Mouse (Mus musculus) thymus, adult 18-20 months (tissue): Measurements from ENCODE around the gene Fbxl19.

Experiments used
- DNase-seq, 2 experiments: peaks; one replicate each; pipeline ENCODE4 v3.0.0; 2022; ENCODE audit warnings: mixed read lengths in 2 of 2

The Fbxl19 gene

DNA sequence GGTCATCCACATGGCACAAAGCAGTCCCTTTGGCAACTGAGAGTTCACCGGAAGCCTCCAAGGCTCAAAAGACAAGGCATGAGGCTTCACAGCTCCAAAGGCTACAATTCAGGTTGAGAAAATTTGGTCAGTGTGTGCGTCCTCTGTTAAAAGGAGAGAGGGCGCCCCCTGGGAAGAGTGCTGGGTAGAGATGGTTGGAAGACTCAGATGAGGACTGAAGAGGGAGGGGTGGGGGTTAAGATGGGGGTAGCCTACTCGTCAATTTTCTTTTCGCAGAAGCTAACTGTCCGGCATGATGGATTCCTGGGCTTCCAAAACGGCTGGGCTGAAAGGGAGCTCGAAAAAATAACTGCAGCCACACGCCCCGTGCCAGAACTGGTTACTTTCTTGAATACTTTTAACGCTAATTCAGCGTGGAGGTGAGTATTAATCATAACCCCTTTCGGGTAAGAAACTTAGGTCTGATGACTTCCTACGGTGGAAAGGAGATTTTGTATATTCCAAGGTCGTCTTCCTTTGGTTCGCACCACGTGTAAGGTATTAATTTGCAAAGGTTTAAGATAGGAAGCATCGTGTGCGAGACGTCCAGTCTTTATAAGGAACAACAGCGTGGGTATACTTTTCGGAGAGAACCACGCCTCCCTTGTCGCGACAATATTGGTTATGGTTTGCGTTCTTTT, at the start of gene Fbxl19:
Fbxl19 (plus strand) TSS at position 178 of the 680 bp plus-strand sequence.
- peak; percentile 45 to 60 for DNase-seq

DNA sequence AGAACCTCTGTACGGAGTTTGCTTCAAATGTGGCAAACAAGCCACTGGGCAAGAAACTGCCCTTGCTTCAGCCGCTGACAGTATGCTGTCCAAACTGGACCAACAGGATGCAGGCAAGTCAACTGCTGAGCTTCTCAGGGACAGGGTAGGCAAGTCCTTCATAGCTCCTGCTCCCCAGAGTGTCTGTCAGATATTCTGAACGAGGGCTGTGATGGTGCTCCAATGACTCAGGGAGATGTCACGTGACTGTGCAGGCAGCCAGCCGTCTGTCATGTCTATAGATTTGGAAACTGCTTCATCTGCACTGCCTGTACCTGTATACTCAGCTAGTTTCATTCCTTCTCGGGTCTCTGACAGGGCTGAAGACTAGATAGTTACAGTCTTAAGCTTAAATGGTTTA, 45.4 kb upstream of the Fbxl19 start:
- no peak for DNase-seq

DNA sequence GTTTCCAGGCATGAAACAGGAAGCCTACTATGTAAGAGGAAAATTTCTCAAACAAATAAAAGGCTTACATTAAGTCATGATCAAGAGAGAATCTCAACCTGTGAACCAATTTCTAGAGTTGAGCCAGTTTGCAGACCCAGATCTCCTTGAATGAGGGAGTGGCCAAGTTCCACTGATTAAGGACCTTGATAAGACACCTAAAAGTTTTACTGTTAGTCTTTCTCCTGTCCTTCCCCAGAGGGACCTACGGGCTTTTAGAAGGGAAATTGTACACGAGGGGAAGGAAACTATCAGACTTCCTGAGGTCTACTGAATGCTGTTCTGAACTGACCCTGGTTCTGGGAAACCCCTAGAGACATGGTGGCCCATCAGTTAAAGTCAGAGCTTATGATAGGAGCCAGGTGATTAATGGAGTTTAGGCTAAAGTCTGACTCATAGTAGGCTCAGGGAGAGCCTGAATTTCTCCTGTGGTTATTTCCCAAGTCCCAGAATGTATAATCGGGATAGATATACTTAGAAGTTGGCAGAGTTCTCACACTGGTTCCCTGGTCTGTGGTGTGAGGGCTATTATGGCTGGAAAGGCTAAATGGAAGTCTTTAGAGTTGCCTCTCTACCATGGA, 43.5 kb upstream of the Fbxl19 start:
- no peak for DNase-seq

DNA sequence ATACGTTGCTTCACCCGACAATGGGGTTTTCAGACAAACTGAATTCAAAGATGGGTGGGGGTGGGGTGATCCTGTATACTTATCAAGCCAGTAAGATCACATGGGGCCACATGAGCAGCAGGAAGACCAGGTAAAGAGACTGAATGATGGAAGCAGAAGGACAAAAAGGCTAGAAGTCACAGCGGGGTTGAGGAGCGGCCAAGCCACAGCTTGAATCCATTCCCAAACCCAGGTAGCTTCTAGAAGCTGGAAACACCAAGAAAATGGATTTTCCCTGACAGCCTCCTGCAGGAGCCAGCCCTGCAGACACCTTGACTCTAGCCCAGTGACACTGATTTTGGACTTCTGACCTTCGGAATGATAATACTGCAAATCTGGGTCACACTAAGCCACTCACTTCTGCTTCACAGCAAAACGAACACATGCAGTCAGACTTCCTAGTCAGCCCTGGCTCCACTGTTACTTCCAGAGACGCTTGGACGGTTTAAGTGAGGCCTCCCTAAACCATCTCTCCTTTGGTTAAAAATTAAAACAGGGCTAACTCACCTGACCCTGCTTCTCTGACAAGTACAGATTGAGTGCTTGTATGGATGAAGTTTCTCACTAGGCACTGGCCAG, 40.7 kb upstream of the Fbxl19 start:
- DNase-seq: no peak

DNA sequence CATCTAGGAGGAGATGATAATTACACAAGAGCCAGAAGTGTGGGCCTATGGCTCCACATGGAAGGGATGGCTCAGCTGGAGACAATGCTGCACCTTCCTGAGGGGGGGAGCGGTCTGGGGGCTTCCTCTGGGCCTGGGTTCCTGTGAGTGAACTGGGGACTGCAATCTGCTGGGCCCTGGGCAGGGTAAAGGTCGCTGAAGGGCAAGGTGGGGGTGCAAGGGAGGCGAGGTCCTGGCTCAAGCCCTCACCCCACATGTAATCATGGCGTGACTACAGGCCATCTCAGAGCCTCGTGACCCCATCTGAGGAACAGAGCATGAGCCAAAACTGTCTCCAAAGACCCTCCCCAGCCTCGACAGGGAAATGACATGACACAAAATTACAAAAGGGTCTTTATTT, 39.7 kb upstream of the Fbxl19 start:
- DNase-seq: no peak

DNA sequence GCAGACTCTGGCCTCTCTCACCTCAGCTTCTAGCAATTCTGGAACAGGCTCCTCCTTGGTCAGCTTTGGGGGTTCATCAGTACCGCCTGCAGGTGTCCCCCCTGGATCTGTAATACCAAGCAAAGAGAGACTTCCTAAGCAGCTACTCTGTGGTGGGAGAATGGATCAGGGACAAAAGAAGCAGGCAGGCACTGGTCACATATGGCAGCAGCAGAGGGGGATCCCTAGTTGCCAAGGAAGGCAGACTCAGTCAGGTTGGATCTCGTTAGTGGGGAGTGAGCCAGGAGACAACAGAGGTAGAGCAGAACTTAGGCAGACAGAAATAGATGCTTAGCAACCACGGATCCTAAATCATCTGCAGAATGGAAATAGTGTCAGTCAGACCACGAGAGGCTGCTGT, 38.6 kb upstream of the Fbxl19 start:
- DNase-seq: no peak

DNA sequence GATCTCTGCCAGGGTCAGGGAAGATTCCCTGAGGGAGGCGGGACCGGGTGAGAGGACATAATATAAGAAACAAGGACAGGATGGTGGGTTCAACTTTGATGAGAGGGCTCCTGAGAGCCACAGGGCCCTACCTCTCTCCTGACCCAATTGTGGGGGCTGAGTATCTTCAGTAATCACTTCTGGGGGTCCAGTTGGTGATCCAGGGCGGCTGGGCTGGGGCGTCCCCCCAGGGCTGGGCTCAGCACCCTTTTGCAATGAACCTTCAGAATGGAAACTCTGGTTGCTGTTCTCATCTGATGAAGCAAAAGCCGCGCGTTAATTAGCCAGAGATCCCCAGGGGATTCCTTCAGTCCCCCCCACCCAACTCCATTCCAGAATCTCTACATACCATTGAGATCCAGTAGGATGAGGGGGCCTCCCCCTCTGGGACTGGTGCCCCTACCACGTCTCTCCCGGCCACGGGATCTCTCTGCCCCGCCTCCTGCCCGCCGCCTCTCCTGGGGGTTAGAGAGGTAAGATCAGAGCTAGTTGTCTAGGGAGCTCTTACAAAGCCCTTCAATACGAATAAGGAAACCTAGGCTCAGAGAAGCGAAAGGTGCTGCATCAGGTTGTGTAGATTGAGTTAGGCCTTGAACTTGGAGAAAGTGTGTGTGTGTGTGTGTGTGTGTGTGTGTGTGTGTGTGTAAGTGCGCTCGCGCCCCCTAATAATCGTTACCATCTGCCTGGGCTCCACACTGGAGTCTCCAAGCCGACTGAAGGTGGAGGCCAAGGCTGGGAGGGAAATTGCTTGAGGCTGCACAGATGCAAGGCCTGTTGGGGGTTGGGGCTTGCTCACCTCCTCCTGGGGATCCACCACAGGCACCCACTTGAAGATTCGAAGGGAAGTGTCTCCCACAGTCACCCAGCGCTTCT, 37.0 kb upstream of the Fbxl19 start:
- DNase-seq: peak in 1 of 2 experiments; percentile 35

DNA sequence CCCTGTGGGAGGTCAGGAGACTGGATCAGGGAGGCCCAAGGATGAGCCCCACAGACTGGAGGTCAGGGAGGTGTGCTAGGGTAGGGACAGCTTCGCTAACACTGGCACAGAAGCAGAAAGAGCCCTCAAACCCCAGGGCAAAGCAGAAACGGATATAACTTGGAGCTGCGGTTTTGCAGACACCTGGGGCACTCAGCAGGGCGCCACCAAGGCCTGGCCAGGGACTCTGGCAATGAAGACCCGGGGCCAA, 36.5 kb upstream of the Fbxl19 start:
- no peak for DNase-seq

DNA sequence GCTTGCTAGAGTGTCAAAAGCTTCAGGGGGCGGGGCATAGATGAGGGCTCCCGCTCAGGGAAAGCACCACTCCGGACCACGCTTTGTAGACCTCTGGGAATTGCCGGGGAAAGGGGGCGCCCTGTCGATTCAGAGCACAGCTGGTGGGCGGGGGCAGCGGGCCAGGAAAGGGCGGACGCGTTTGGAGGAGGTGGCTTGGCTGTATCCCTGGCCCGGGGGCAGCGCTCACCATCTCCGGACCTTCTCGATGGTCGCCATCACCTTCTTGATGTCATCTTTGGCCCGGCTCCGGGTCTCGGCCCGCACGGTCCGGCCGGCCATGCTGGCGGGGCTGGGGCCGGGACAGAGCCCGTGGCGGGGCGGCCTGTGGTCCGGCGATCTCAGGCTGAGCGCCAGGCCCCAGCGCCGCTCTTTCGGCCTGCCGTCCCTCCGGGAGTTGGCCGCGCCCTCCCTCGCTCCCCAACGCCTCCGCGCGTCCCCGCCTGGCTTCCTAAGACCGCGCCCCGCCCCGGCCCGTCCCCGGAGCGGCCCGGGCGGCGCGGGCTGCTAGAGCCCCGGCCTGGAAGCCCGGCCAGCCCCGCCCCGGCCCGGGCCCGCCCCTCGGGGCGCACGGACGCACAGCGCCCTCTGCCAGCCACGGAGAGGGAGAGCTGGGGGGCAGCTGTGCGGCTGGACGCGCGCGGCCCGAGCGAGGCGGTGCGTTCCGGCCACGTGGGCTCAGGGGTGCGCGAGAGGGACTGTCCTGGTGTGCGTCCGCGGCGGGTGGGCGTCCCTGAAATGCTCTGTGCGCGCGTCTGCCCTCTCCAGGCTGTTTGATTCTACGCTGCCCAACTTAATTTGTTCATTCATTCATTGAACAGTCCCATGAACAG, 35.9 kb upstream of the Fbxl19 start, which contains the start of gene Bcl7c:
Bcl7c (minus strand) TSS at position 727 of the 872 bp plus-strand sequence.
- DNase-seq: peak; percentile 74 to 86

DNA sequence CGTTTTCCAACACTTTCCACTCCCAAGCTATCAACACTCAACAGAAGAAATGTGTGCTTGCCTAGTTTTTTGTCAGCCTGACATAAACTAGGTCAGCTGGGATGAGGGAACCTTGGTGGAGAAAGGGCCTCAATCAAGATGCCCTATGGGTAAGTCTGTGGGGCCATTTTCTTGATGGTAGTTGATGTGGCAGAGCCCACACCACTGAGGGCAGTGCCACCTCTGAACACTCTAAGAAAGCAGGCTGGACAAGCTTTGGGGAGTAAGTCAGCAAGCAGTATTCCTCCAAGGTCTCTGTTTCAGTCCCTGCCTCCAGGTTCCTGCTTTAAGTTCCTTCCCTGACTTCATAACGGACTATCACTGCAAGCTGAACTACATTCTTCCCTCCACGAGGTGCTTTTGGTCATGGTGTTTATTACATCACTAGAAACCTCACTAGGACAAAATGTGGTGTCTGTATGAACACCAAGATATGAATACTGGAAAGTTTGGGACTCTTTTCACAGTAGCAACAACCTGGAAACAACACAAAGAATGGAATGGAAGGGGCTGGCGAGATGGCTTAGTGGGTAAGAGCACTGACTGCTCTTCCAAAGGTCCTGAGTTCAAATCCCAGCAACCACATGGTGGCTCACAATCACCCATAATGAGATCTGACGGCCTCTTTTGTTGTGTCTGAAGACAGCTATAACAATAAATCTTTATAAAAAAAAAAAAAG, 34.9 kb upstream of the Fbxl19 start:
- DNase-seq: no peak

DNA sequence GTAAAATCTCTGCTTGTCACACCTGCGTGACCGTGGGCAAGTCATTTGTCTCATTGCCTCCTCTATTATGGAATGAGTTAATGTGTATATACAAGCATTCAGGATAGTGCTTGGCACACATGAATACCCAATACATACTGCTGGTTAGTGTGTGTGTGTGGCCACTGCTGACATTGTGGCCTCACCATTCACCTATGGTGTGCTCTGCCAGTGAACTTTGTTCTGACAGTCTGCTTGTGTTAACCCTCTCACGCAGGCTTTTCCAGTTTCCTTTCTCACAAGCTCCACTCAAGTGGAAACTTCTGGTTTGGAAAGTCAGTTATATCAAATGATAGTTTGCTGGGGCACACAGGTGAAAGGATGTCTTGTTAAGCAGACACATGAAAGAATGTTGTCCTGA, 33.3 kb upstream of the Fbxl19 start:
- DNase-seq: no peak

DNA sequence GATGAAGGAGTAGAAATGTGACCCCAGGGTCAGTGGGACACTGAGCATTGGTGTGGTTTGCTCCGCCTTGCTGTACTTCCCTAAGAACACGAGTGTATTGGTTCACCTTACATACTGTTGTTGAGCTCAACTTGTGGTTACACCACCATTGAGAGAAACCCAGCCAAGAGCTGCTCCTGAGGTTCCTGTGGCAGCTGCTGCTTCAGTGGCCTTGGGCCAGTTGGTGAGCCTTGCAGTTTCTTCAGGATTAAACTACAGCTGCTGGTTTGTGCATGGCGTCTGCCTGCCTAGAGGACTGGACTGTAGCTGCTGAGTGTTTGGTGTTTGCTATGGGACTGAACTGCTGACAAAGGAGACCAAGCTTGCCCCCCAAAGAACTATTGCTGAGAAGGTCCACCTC, 32.9 kb upstream of the Fbxl19 start:
- DNase-seq: no peak

DNA sequence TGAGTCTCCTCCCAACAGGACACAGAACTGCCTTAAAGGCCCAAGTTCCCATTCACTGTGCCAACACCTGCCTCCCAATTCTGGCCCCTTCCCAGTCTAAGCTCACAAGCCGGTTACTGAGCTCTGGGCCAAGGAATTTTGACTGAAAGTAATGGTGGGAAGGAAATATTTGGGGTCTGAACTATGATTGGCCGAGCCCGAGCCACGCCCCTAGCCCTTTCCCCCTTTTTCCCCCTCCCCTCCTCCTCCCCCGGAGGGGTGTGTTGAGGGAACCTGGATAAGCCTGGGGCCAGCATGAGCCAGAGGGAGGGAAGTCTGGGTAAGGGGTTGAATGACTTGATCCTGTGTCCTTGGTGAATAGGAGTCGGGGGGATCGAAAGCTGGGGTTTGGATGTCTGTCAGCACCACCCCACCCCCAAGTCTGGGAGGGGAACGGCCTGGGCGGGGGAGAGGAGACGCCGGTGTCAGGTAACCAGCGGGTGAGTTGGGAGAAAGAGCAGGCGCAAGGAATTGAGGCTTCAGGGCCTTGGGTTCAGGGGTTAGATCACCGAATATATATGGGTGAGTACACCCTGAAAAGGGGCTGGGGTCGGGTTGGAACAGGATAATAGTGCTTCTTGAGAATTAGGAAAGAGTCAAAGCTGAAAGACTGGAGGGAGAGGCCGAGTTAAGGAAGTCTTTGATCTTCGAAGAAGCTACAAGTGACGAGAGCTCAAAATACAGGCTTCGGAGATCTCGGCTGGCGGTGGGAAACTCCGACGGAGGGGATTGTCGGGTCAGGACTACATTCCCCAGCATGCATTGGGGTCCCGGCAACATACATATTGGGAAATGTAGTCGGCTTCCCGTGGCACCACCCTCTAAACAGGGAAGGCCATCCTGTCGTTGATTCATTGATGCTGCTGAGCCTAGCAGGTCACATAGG, 31.6 kb upstream of the Fbxl19 start, which contains the start of gene Ctf1:
Ctf1 (plus strand) TSS at position 276 of the 925 bp plus-strand sequence.
- DNase-seq: peak; percentile 56 to 66

DNA sequence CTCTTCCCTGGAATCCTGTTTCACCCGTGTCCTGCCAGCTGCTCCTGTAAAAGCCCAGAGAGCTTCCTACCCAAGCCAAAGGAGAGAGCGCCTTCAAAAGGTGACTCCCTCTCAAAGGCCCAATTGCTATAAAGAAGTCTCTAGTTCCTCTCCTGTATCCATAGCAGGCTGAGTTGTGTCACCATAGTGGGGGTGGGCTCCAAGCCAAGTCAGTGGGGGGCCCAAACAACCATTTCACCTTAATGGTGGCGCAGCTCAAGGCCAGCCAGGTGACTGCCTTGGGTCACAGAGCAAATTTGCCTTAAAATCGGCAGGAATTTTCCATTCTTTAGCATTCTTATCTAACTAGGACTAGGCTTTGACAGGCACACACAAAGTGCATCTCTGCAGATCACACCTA, 29.5 kb upstream of the Fbxl19 start:
- DNase-seq: no peak

DNA sequence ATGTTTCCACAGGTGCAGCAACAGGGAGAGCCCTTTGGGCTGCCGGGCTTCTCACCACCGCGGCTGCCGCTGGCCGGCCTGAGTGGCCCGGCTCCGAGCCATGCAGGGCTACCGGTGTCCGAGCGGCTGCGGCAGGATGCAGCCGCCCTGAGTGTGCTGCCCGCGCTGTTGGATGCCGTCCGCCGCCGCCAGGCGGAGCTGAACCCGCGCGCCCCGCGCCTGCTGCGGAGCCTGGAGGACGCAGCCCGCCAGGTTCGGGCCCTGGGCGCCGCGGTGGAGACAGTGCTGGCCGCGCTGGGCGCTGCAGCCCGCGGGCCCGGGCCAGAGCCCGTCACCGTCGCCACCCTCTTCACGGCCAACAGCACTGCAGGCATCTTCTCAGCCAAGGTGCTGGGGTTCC, 27.4 kb upstream of the Fbxl19 start:
- DNase-seq: peak; percentile 23 to 26

DNA sequence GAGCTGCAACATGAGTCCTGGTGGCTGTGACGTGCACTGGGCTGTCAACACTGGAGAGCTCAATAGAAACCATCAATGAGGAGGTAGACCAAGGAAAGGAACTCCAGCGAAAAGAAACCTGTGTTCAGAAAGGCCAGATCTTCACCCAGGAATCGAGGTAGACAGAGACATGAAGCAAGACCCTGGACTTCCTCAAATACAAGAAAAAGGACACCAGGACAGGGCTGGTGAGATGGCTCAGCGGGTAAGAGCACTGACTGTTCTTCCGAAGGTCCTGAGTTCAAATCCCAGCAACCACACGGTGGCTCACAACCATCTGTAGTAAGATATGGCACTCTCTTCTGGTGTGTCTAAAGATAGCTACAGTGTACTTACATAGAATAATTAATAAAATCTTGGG, 26.0 kb upstream of the Fbxl19 start:
- no peak for DNase-seq

DNA sequence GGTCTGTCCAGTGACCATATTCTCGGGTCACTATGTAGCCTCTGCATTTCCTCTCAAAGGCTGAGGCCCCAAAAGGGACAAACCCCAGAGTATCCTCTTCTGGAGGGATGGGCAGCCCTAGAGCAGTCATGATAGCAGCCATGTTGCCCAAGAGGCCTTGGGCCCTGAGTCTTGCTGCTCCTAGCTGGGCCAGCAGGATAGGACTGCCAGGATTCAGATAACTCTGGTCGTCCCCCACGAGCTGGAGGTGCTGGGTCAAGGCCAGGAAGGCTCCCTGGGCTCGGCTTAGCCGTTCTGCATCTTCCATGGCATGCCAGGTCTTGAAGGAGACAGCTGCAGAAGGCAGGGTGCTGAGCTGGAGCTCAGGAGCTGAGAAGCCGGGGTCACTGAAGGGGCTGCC, 25.1 kb upstream of the Fbxl19 start:
- DNase-seq: no peak

DNA sequence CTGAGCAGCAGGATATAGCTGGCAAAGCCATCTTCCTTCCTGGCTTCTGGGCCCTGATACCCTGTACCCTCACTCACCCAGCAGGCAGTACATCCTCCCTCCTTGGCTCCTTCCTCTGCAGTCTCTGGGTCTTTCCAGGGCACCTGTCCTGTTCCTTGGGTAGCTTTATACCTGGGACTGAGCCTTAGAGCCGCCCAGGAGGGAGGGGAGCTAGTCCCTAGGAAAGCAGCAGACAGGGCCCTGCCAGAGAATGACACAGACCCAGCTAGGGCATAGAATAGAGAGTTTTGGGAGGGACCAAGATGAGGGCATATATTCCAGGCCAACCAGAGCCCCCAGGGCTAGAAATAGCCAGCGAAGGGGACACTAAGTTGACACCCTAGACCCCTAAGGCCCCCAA, 18.9 kb upstream of the Fbxl19 start:
- DNase-seq: no peak

DNA sequence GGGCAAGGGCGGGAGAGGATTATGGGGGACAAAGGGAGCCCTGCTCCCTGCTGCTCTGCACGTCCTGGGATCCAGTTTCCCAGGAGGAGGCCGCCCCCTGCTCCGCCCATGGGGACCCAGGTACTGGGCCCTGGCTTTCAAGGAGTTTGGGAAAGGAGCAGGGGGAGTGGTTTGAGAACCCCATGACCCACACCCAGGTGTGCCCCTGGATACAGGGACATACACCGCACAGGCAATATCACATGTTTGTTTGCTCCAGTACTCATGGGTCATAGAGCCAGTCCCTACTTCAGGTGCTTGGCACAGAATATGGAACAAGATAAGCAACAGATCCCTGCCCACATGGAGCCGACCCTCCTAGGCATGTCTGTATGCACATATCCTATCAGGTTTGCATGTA, 18.4 kb upstream of the Fbxl19 start:
- no peak for DNase-seq

DNA sequence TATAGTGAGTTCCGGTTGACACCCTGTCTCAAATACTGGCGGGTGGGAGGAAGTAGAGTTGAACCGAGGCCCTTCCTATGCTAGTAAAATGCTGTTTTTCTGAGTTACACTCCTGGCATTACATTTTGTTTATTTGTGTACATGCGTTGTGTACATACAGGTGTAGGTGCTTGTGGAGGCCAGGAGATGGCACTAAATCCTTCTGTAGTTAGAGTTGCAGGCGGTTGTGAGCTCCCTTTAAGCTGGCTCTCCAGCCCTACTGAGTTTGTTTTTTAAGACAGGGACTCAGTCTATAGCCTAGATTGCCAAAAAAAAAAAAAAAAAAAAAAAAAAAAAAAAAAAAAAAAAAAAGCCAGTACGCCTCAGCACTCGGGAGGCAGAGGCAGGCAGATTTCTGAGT, 16.4 kb upstream of the Fbxl19 start:
- DNase-seq: no peak

DNA sequence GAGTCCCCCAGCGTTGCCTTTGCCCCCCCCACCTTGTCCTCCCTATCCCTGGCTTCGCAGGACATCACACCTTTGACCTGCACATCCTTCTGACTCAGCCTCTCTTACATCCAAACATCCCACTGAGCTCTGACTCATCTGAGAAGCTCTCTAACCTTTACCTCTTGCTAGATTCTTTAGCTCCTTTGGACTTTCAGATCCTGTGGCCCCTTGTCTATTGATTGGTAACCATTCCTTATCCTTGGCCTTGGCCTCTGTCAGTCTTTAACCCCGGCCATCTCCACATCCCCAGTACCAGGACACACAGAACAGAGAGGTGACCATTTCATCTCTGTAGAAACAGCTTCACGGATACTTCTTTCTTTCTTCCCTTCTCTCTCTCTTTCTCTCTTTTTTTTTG, 14.2 kb upstream of the Fbxl19 start:
- no peak for DNase-seq
